Mouse (Mus musculus): ENCODE results near the gene Hsd3b5. TPM values are rescaled to one million over a fixed set of nuclear protein-coding genes. Genes with fewer than 3 reads are reported as not detected.
"Not testable (repeated sequence)": the region's sequence is repeated elsewhere in the genome, so short reads cannot be mapped to it uniquely, and the experiment has no call there.

Hsd3b5 gene
- total RNA-seq (2012; rRNA removed): not detected in 2 replicates

DNA sequence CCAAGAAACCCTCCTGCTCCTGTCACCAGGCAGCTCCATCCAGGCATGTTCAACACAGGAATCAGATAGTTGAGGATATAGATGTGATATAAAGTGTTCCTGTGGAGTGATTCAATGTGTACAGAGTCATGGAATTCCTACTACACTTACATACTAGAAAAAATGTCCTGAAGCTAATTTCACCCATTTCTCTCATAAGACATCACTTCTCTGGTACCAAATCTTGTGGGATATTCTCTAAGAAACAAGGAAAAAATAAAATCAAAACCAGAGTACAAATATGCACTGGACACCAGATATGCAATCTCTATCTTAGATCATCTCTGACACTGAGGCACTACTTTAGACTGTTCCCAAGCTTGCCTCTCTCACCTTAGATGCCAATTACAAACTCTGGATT, at the start of gene Hsd3b5:
Gene Hsd3b5 (minus strand): TSS at position 101 of the 400 bp plus-strand sequence.
- no peak within 1 kb of the TSS for H3K4me3 ChIP-seq (ENCODE audit: insufficient read depth in 1 of 2, low read depth in 1 of 2, low read length in 2 of 2, poor library complexity in 1 of 2, severe bottlenecking in 1 of 2)
- no peak within 1 kb of the TSS for H3K27ac ChIP-seq (ENCODE audit: insufficient read depth, low read depth, low read length, poor library complexity, severe bottlenecking)
- H3K9ac ChIP-seq (ENCODE audit: insufficient read depth, low read depth, low read length, poor library complexity, severe bottlenecking): no peak within 1 kb of the TSS
- in situ Hi-C loops (cut with MboI; ENCODE audit: low sequenced_read_pairs in 2 of 2, unreplicated experiment in 2 of 2): no loop called here
- no peak for DNase-seq (ENCODE audit: low read depth, low spot score)
- H3K9me3 ChIP-seq (ENCODE audit: control insufficient read depth, insufficient read depth, low read depth, low read length): no peaks in the 10 kb centered on the region
- TF ChIP-seq ZC3H11A (IDR thresholded peaks at IDR 0.05; ENCODE audit: borderline replicate concordance, low read depth, low read length): no peak
- no peak for TF ChIP-seq ZNF384 (IDR thresholded peaks at IDR 0.05; ENCODE audit: low read depth, low read length)
- no peak for TF ChIP-seq CHD2 (IDR thresholded peaks at IDR 0.05; ENCODE audit: low read depth, low read length)
- TF ChIP-seq HCFC1 (IDR thresholded peaks at IDR 0.05; ENCODE audit: borderline replicate concordance, insufficient read depth, low read length): no peak
- TF ChIP-seq MAFK (IDR thresholded peaks at IDR 0.05; ENCODE audit: insufficient read depth, low read depth, low read length): no peak
- no peaks in the 10 kb centered on the region for H3K4me1 ChIP-seq (ENCODE audit: control insufficient read depth in 2 of 2, insufficient read depth in 2 of 2, low read length in 2 of 2, poor library complexity in 1 of 2)
- H3K36me3 ChIP-seq (ENCODE audit: control insufficient read depth, insufficient read depth, low read length, poor library complexity, severe bottlenecking): no peaks in the 10 kb centered on the region

DNA sequence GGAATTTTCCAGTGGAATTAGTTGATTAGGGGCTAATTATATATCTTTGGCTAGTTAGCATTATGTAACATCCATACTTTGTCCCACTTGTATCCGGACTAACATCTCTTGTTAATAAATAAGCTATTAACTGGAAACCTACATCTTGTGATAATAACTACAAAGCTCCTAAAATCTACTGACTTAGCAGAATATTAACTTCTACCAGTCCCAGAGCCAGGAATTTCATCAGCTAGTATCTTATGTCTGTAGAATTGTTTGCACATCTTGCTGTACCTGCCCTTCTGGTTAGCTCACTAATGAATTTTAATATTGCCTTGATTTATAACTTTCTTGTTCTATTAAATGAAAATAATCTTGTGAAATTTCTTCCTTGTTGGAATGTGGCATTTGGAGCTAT, 5.1 kb upstream of the Hsd3b5 start:
- in situ Hi-C loops (cut with MboI; ENCODE audit: low sequenced_read_pairs in 2 of 2, unreplicated experiment in 2 of 2): no loop called here
- DNase-seq (ENCODE audit: low read depth, low spot score): no peak

DNA sequence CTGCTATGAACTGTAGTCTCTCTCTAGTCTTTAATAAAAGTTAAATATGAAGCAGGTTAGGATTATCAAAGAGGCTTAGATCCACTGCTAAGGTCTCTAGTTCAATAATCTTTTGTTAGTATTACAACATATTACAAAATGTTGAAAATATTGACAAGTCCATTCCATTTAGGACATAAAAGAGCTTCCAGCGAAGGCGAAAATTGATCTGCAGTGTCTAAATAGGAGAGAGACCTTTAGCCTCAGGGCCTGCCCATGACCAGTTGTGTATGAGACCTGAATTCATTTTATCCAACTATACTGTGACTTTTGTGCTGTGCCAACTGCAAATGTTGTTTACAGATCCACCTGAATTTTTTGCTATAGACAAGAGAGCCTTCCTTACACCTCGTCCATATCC, 419 bp downstream of the Hsd3b5 start:
- no peaks in the 10 kb centered on the region for H3K36me3 ChIP-seq (ENCODE audit: control insufficient read depth, insufficient read depth, low read length, poor library complexity, severe bottlenecking)
- H3K4me1 ChIP-seq (ENCODE audit: control insufficient read depth in 2 of 2, insufficient read depth in 2 of 2, low read length in 2 of 2, poor library complexity in 1 of 2): no peaks in the 10 kb centered on the region
- no peak overlapping the region for H3K27ac ChIP-seq (ENCODE audit: insufficient read depth, low read depth, low read length, poor library complexity, severe bottlenecking)
- in situ Hi-C loops (cut with MboI; ENCODE audit: low sequenced_read_pairs in 2 of 2, unreplicated experiment in 2 of 2): no loop called here
- no peak overlapping the region for H3K9ac ChIP-seq (ENCODE audit: insufficient read depth, low read depth, low read length, poor library complexity, severe bottlenecking)
- no peak overlapping the region for H3K4me3 ChIP-seq (ENCODE audit: insufficient read depth in 1 of 2, low read depth in 1 of 2, low read length in 2 of 2, poor library complexity in 1 of 2, severe bottlenecking in 1 of 2)
- DNase-seq (ENCODE audit: low read depth, low spot score): no peak
- H3K9me3 ChIP-seq (ENCODE audit: control insufficient read depth, insufficient read depth, low read depth, low read length): no peaks in the 10 kb centered on the region
- no peak for TF ChIP-seq MAFK (IDR thresholded peaks at IDR 0.05; ENCODE audit: insufficient read depth, low read depth, low read length)
- no peak for TF ChIP-seq HCFC1 (IDR thresholded peaks at IDR 0.05; ENCODE audit: borderline replicate concordance, insufficient read depth, low read length)
- TF ChIP-seq ZC3H11A (IDR thresholded peaks at IDR 0.05; ENCODE audit: borderline replicate concordance, low read depth, low read length): no peak
- no peak for TF ChIP-seq CHD2 (IDR thresholded peaks at IDR 0.05; ENCODE audit: low read depth, low read length)
- TF ChIP-seq ZNF384 (IDR thresholded peaks at IDR 0.05; ENCODE audit: low read depth, low read length): no peak

More for the DNA sequence above, 5.1 kb upstream of the Hsd3b5 start:
- H3K4me3 ChIP-seq (ENCODE audit: insufficient read depth in 1 of 2, low read depth in 1 of 2, low read length in 2 of 2, poor library complexity in 1 of 2, severe bottlenecking in 1 of 2): no peak overlapping the region
- H3K4me1 ChIP-seq (ENCODE audit: control insufficient read depth in 2 of 2, insufficient read depth in 2 of 2, low read length in 2 of 2, poor library complexity in 1 of 2): no peaks in the 10 kb centered on the region
- H3K9me3 ChIP-seq (ENCODE audit: control insufficient read depth, insufficient read depth, low read depth, low read length): no peaks in the 10 kb centered on the region
- H3K9ac ChIP-seq (ENCODE audit: insufficient read depth, low read depth, low read length, poor library complexity, severe bottlenecking): no peak overlapping the region
- H3K27ac ChIP-seq (ENCODE audit: insufficient read depth, low read depth, low read length, poor library complexity, severe bottlenecking): no peak overlapping the region
- no peaks in the 10 kb centered on the region for H3K36me3 ChIP-seq (ENCODE audit: control insufficient read depth, insufficient read depth, low read length, poor library complexity, severe bottlenecking)
- TF ChIP-seq ZC3H11A (IDR thresholded peaks at IDR 0.05; ENCODE audit: borderline replicate concordance, low read depth, low read length): no peak
- TF ChIP-seq CHD2 (IDR thresholded peaks at IDR 0.05; ENCODE audit: low read depth, low read length): no peak
- TF ChIP-seq HCFC1 (IDR thresholded peaks at IDR 0.05; ENCODE audit: borderline replicate concordance, insufficient read depth, low read length): no peak
- no peak for TF ChIP-seq MAFK (IDR thresholded peaks at IDR 0.05; ENCODE audit: insufficient read depth, low read depth, low read length)
- no peak for TF ChIP-seq ZNF384 (IDR thresholded peaks at IDR 0.05; ENCODE audit: low read depth, low read length)

DNA sequence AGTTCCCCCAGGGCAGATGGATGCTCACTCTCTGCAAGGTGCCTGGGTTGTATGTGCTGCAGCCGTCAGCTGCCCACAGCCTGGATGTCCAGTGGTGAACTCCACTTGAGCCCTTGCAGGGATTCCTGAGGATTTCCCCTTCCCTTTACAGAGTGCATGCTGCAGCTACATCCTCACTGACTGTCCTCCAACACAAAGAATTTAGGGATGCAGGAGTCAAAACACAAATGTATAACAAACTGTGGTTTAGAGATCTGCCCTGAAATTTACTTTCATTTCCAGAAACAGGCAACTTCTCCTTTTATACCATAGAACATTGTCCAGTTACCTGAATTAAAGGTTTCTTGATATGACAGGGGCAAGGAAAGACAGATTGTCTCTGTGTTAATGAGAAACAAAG, 13.3 kb downstream of the Hsd3b5 start:
- H3K4me3 ChIP-seq (ENCODE audit: insufficient read depth in 1 of 2, low read depth in 1 of 2, low read length in 2 of 2, poor library complexity in 1 of 2, severe bottlenecking in 1 of 2); H3K27ac ChIP-seq (ENCODE audit: insufficient read depth, low read depth, low read length, poor library complexity, severe bottlenecking); in situ Hi-C loops (cut with MboI; ENCODE audit: low sequenced_read_pairs in 2 of 2, unreplicated experiment in 2 of 2); H3K4me1 ChIP-seq (ENCODE audit: control insufficient read depth in 2 of 2, insufficient read depth in 2 of 2, low read length in 2 of 2, poor library complexity in 1 of 2); H3K9me3 ChIP-seq (ENCODE audit: control insufficient read depth, insufficient read depth, low read depth, low read length); H3K36me3 ChIP-seq (ENCODE audit: control insufficient read depth, insufficient read depth, low read length, poor library complexity, severe bottlenecking); DNase-seq (ENCODE audit: low read depth, low spot score); H3K9ac ChIP-seq (ENCODE audit: insufficient read depth, low read depth, low read length, poor library complexity, severe bottlenecking): not testable (repeated sequence)

DNA sequence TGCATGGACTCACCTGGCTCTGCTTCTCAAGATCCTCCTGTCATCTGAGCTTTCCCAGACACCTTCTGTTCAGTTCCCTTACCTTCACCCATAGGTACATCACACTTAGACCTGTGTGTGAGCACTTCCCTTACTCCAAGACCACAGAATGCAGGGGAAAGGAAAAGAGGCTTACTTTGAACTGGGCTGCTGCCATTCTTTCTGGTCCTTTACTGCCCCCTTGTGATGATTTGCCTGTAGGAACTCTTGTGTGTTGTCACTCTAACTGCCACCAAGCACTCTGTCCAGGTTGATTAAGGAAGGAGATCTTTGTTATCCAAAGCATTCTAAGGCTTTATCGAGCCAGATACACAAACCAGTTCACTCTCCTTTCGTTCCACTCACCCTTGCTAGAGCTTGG, 13.8 kb downstream of the Hsd3b5 start:
- H3K27ac ChIP-seq (ENCODE audit: insufficient read depth, low read depth, low read length, poor library complexity, severe bottlenecking); DNase-seq (ENCODE audit: low read depth, low spot score); in situ Hi-C loops (cut with MboI; ENCODE audit: low sequenced_read_pairs in 2 of 2, unreplicated experiment in 2 of 2); H3K9me3 ChIP-seq (ENCODE audit: control insufficient read depth, insufficient read depth, low read depth, low read length); H3K4me3 ChIP-seq (ENCODE audit: insufficient read depth in 1 of 2, low read depth in 1 of 2, low read length in 2 of 2, poor library complexity in 1 of 2, severe bottlenecking in 1 of 2); H3K36me3 ChIP-seq (ENCODE audit: control insufficient read depth, insufficient read depth, low read length, poor library complexity, severe bottlenecking); H3K4me1 ChIP-seq (ENCODE audit: control insufficient read depth in 2 of 2, insufficient read depth in 2 of 2, low read length in 2 of 2, poor library complexity in 1 of 2); H3K9ac ChIP-seq (ENCODE audit: insufficient read depth, low read depth, low read length, poor library complexity, severe bottlenecking): not testable (repeated sequence)

DNA sequence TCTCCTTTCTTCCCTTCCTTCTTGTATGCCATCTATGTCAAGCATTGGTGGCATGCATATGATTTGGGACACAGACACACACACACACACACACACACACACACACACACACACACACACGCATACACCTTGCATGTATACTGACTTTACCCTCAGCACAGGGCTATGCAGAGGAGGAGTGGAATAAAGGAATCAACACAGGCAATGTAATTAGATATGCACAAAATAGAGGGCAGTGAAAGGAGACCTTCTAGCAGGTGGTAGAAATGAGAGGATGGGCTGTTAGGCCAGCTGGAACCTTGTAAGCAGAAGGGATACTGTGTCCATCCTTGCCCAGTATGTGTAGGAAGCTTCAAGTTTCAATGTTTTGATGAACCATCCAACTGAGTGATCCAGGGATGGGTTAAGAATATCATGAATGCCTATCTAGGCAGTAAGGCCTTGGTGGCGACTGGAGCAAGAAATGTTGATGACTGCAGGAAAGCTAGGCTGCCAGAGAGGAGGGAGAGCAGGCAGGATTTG, 15.6 kb downstream of the Hsd3b5 start:
- H3K4me3 ChIP-seq (ENCODE audit: insufficient read depth in 1 of 2, low read depth in 1 of 2, low read length in 2 of 2, poor library complexity in 1 of 2, severe bottlenecking in 1 of 2); in situ Hi-C loops (cut with MboI; ENCODE audit: low sequenced_read_pairs in 2 of 2, unreplicated experiment in 2 of 2); H3K4me1 ChIP-seq (ENCODE audit: control insufficient read depth in 2 of 2, insufficient read depth in 2 of 2, low read length in 2 of 2, poor library complexity in 1 of 2); H3K9me3 ChIP-seq (ENCODE audit: control insufficient read depth, insufficient read depth, low read depth, low read length); H3K27ac ChIP-seq (ENCODE audit: insufficient read depth, low read depth, low read length, poor library complexity, severe bottlenecking); H3K36me3 ChIP-seq (ENCODE audit: control insufficient read depth, insufficient read depth, low read length, poor library complexity, severe bottlenecking); DNase-seq (ENCODE audit: low read depth, low spot score); H3K9ac ChIP-seq (ENCODE audit: insufficient read depth, low read depth, low read length, poor library complexity, severe bottlenecking): not testable (repeated sequence)
